Mouse (Mus musculus): Measurements from ENCODE around the gene Bcl2.

DNA sequence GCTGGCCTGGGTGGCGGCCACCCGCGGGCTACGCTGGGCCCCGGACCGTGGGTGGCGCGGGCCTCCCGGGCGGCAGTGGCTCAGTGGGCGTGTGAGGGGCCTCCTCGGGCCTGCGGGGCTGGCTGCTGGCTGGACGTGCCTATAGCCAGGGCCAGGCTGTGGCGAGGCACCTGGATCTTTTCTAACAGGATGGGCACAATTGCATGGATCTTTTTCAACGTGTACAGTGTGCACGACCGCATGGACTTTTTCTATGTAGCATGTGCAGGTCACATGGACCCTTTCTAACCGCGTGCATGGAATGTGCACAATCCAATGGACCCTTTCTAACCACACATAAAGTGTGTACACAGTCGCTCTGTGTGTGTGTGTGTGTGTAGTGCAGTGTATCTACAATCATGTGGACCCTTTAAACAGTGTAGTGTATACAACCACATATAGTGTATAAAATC lies 482 bp upstream of the Bcl2 start:
- TF ChIP-seq POLR2A (IDR thresholded peaks at IDR 0.05; ENCODE audit: low read depth, low read length) (no peak; the same call in 1 of the 2 replicates), CTCF (conservative IDR thresholded peaks at IDR 0.05 in 1 of 2, IDR thresholded peaks at IDR 0.05 in 1 of 2; ENCODE audit: low read depth in 2 of 2, low read length in 2 of 2) (no peak), ZKSCAN1 (IDR thresholded peaks at IDR 0.05; ENCODE audit: borderline replicate concordance, low read depth, low read length) (no peak), SIN3A (IDR thresholded peaks at IDR 0.05; ENCODE audit: low read length) (peak; percentile 44), EP300 (IDR thresholded peaks at IDR 0.05; ENCODE audit: low read length) (no peak)
